Mouse (Mus musculus) embryo, embryonic 10 days (tissue): ENCODE data around the gene Fgfbp3.
A peak's percentile ranks its signal among the peaks of the same experiment; 100 is the strongest.
"Not testable (repeated sequence)": the region's sequence is repeated elsewhere in the genome, so short reads cannot be mapped to it uniquely, and the experiment has no call there.

Experiments used
- DNase-seq: peaks from one replicate; pipeline ENCODE4 v3.0.0-alpha.2; 2015; ENCODE audit warnings: low spot score

Fgfbp3 gene

DNA sequence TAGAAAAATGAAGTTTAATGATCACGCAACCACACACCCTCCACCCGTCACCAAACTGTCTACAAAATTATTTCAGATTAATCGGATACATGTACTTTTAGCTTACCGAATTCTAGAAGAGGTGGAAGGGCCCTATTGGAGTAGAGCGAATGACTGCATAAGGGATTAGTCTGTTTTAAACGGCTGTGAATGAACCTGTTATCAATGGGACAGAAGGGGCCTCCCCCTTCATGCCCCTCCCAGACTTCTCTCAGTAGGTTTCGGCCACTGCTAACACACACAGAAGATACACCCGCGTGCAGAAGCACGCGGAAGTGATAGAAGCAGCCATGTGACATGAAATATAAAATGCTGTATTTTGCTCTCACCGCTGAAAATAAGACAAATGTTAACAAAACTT is at the start of gene Fgfbp3:
TSS of gene Fgfbp3 (minus strand) at position 150 of the 400 bp plus-strand sequence.
- peak; percentile 51 for DNase-seq

- not testable (repeated sequence) for DNase-seq
Observed at GRCm38 (mm10) chr19:36962544-36963260, 43.3 kb upstream of the Fgfbp3 start.

DNA sequence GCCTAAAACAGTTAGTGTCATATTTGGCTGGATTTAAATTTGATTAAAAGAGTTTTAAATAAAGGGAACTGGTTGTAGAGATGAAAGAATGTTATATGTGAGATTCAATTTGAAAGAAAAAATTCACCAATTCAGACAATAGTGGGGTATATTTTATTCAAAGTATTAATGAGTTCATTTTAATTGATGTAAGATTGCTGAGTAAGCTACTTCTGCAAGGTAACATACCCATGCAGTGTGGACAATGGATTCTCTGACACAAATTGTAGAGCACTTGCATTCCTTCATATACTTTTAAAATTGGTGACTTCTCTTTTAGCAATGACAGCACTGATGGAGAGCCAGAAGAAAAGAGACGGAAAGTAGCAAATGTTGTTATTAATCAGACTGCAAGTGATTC is 41.9 kb upstream of the Fgfbp3 start:
- DNase-seq: no peak

DNA sequence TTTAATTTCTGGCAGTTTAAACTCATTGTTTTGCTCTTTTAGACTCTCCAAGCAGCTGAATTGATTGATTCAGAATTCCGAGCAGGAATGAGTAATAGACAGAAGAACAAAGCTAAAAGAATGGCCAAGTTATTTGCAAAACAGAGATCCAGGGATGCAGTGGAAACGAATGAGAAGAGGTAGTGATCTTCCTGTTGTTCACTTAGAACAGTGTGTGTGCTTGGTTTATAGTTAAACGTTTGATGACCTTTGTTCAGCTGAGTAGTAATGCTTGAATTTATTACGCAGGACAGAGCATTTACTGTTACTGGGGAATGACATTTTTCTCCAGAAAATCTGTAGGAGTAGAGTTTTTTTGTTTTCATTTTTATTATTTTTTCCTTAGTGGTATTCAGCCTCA is 38.9 kb upstream of the Fgfbp3 start:
- no peak for DNase-seq

- DNase-seq: no peak
Observed at GRCm38 (mm10) chr19:36953637-36954206, 34.3 kb upstream of the Fgfbp3 start.

- DNase-seq: no peak
Observed at GRCm38 (mm10) chr19:36940064-36940463, 20.6 kb upstream of the Fgfbp3 start.

DNA sequence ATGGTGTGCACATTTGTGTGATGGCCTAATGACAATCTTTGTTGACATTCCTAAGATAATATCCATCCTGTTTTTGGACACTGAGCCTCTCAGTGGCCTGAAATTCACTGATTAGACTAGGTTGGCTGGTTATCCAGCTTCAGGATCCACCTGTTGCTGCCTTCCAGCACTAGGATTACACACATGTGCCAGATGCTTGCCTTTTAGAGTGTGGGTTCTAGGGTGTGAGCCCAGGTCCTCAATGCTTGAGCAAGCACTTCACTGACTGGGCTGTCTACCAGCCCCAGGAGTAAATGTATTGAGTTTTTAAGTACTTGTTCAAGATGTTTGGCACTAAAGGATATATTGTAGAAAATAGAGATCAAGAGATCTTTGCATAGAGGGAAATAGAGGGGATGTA is 18.6 kb upstream of the Fgfbp3 start:
- no peak for DNase-seq

DNA sequence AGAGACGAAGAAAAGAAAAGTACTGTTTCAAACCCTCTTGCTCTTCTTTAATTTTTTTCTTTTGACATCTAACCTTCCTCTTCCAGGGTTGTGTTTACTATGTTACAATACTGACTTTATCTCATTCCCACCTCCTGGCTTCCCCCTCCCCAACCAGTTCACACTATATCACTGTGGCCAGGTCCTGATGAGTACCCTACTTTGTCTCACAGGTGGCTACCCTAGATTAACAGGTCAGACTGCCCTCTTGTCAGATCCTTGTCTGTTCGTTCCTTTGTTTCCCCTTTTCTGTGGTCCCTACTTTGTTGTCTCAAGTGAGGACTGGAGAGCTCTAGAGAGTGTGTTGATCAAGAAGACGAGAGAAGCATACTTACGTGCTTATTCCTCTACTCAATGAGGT is 16.9 kb upstream of the Fgfbp3 start:
- no peak for DNase-seq

DNA sequence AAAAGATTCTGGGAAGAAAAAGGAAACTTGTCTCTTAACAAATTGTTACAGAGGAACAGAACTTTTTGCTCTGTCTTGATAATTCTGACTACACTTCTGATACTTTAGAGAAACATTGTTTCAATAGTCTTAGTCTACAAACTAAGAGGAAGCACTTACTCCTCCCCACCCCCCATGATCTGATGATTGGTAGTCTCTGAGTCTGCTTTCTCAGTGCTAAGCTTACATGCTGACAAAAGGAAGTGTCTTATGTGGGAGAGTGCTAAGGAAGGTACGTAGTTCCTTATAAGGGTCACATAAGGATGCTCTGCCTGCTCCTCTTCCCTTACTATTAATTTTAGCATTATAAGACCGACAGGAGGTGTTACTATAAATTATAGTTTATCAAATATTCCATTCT is 13.2 kb upstream of the Fgfbp3 start:
- DNase-seq: no peak

- DNase-seq: no peak
Observed at GRCm38 (mm10) chr19:36932097-36932496, 12.7 kb upstream of the Fgfbp3 start.

GRCm38 (mm10) chr19:36929816-36930215 is 10.4 kb upstream of the Fgfbp3 start:
- no peak for DNase-seq

DNA sequence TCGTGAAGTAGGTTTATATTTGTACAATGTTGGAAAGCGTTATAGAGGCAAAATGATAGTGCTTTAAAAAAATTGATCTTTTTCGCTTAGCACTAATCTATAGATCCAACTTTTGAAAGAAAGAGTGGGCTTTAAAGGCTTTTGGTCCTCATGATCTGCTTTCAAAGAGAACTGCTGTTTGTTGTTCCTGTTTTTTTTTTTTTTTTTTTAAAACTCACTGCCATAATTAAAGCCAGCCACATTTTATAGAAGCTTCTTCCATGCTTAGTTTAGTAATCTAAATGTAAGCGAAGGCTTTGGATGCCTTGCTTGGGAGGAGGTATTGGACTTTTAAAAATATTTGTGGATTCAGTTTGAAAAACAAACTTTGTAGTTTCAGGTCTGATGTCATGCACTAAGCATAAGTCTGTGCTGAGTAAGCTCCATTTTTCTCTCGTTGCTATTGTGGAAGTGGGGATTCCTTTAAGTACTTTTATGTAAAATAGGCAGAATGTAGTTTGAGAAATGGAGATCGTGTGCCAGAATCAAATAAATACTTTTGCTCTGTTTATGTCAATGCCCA is 8.5 kb upstream of the Fgfbp3 start:
- no peak for DNase-seq

DNA sequence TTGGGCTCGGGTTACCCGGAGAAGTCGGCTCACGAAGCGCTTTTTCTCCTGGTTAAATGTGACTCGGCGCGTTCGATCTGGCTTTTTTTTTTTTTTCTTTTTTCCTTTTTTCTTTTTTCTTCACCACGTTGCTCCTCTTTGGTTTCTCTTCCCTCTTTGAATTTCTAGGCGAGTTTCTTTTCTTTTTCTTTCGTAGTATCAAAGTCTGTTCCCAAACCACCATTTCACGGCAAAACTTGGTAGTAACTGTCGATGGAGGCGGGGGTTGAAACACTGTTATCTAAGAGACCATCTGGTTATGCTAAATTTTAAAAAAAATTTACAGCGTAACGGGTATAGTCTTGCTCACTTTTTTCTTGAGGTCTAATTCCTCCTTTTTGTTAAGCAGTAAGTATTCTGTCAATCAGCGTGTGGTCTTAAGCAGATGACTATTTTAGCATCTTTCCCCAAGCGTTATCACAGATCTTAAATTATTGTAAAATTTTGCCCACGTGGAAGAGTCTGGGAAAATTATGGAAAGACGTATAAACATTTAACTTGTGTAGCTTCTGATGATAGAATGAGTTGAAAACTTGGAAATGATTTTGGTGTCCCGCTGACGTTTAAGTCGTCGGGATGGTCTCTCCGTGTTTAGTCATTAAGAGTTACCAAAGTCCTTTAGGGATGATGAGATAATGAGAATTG is 7.3 kb upstream of the Fgfbp3 start:
- no peak for DNase-seq

DNA sequence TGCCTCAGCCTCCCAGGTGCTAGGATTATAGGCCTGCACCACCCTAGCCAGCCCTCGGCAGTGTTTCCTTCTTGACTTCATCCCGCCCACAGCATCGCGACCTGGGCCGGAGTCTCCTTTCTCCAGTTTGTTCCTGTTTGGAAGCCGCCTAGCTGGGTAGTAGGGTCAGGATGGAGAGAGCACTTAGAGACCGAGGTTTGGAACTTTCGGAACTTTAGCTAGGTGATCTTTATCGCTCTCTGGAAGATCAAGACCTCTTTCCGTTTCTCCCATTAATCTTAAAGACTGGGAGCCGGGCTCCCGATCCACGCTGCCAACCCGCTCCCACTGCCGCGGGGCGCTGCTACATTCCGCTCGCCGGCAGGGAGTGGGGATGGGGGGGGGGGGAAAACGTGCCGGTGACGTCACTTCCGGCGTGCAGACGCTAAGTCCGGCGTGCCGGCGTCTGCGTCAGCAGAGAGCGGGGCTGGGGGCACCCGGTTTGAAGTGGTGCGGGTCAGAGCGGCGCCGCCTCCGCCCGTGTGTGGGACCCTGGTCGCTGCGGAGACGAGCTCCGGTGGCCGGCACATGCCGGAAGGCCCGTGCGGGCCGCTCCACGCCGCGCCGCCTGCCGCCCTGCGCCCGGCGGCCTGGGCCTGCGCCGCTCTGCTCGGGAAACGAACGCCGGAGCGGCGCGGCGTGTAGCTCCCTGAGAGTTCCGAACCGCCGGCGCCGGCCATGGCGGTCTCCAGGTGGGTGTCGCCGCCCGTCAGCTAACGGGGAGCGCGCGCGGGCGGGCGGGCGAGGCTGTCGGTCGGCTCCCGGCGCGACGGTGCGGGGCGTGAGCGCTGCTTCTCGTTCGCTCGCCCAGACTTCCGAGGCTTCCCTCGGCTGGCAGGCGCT is 6.5 kb upstream of the Fgfbp3 start, which contains the start of gene Btaf1:
TSS of gene Btaf1 (plus strand) at position 409 of the 882 bp plus-strand sequence.
- peak; percentile 91 for DNase-seq

- no peak for DNase-seq
Observed at GRCm38 (mm10) chr19:36922936-36923335, 3.5 kb upstream of the Fgfbp3 start.

DNA sequence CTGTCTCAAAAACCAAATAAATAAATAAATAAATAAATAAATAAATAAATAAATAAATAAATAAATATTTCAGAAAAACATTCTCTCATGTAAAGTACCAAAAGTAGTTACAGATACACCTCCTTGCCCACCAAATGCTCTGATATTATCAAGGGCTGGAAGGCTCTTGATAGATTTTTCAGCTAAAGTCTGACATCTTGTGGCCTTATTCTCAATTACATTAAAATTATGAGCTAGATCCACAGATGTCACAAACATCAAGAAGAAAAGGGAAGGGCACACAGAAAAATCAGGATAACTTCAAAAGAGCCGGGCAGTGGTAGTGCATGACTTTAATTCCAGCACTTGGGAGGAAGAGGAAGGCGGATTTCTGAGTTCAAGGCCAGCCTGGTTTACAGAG is 2.6 kb upstream of the Fgfbp3 start:
- peak; percentile 59 for DNase-seq

DNA sequence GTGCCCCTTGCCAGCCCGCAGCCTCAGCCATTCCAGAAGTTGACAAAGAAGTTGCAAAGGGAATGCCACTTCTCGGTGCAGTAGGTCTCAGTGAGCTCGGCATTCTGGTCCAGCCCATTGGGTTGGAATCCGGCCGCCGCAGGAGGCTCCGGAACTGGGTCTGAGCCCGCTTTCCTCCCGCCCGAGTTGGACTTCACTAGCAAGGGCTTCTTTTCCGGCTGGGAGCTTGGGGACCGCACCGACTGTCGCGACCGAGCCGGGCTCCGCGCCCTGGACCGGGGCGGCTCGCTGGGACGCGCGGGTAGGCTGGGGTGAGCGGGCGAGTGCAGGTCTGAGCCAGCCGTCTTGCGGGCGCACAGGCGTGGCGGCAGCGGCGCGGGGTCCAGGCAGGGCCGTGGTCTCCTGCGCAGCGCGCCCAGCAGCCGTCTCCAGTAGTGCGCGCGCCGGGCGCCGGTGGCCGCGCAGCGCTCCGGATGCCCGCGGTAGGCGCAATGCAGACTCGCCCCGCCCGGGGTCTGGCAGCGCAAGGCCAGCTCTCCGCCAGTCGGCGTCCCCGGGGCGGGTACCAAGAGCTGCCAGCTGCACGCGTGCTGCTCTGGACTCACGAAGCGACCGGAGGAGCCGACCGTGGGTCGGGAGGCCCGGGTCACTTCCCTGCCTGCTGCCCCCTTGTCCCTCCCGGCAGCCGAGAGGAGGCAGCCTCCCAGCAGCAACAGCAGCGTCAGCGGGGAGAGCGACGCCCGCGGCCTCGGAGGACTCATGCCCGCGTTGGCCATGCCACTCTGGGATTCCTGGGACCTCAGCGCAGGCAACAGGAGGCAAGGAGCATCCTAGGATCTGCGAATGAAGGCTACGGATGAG is 744 bp downstream of the Fgfbp3 start:
- DNase-seq: peak; percentile 89

GRCm38 (mm10) chr19:36916876-36917389 is 2.5 kb downstream of the Fgfbp3 start:
- no peak for DNase-seq

DNA sequence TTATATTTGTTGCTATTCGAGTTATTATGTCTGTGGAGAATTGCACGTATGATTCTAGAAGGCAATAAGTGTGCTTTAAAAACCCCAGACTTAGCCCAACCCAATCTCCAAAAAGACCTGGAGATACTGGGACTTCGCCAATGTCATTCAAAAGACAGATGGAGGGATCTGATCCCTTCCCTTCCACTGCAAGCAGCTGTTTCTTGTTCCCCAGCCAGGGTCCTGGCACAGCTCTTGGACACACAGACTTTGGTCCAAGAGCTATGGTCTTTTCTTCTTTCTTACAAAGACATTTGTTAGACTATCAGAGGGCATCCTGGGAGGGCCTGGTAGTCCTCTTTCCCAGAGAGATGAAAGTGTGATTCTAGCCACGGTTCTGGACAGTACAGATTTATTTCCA is 3.2 kb downstream of the Fgfbp3 start:
- no peak for DNase-seq

GRCm38 (mm10) chr19:36913064-36913463 is 6.4 kb downstream of the Fgfbp3 start:
- no peak for DNase-seq
